Mouse (Mus musculus) embryonic facial prominence, embryonic 11.5 days (tissue): Measurements from ENCODE around the gene Oaf. TPM values are rescaled to one million over a fixed set of nuclear protein-coding genes. Genes with fewer than 3 reads are reported as not detected.

ENCODE experiments used
- ATAC-seq: fragments of 200-750 bp; cut with Nextera tagmentation; replicated peaks from 2 replicates; pipeline ENCODE4 v1.8.0; 2017; ENCODE audit warnings: low read depth; ENCODE audit not compliant: insufficient number of reproducible peaks, low FRiP score, low TSS enrichment
- DNase-seq: peaks from one replicate; pipeline ENCODE4 v3.0.0-alpha.2; 2015; ENCODE audit warnings: low spot score
- H3K27ac ChIP-seq: fragments of 300-500 bp; sonication (generic); replicated peaks from 2 replicates; pipeline ENCODE4 v1.5.1; 2014; ENCODE audit warnings: mild to moderate bottlenecking, low read depth, low read length, control low read depth
- H3K27me3 ChIP-seq: fragments of 300-500 bp; sonication (generic); 2 replicates; pipeline ENCODE4 v1.6.1; 2014; ENCODE audit warnings: mild to moderate bottlenecking, low read length, moderate library complexity, mixed read lengths; ENCODE audit not compliant: control insufficient read depth, insufficient read depth
- H3K36me3 ChIP-seq: fragments of 300-500 bp; sonication (generic); replicated peaks from 2 replicates; pipeline ENCODE4 v1.6.1; 2014; ENCODE audit warnings: low read depth, mild to moderate bottlenecking, low read length, moderate library complexity, mixed read lengths; ENCODE audit not compliant: control insufficient read depth, insufficient read depth
- H3K4me1 ChIP-seq: fragments of 300-500 bp; sonication (generic); 2 replicates; pipeline ENCODE4 v1.6.1; 2014; ENCODE audit warnings: low read length, mixed read lengths; ENCODE audit not compliant: control insufficient read depth, insufficient read depth
- H3K4me2 ChIP-seq: fragments of 300-500 bp; sonication (generic); 2 replicates; pipeline ENCODE4 v1.6.1; 2014; ENCODE audit warnings: low read depth, mild to moderate bottlenecking, control low read depth, low read length, moderate library complexity
- H3K4me3 ChIP-seq: fragments of 300-500 bp; sonication (generic); 2 replicates; pipeline ENCODE4 v1.5.1; 2014; ENCODE audit warnings: low read depth, low read length, control low read depth
- H3K9ac ChIP-seq: fragments of 300-500 bp; sonication (generic); replicated peaks from 2 replicates; pipeline ENCODE4 v1.6.1; 2014; ENCODE audit warnings: mild to moderate bottlenecking, control low read depth, low read length
- H3K9me3 ChIP-seq: fragments of 300-500 bp; sonication (generic); replicated peaks from 2 replicates; pipeline ENCODE4 v1.6.1; 2016; ENCODE audit warnings: mild to moderate bottlenecking, low read length, inconsistent platforms, mixed read lengths; ENCODE audit not compliant: control insufficient read depth
- WGBS: fragments of 180-500 bp; shearing (Covaris S2); extraction: QIAGEN DNeasy Blood & Tissue Kit; methylation state at CpG from one replicate; pipeline ENCODE4 v1.1.7; 2014; 5-methylcytosine and 5-hydroxymethylcytosine counted together
- polyA plus RNA-seq: library from polyadenylated mRNA; unstranded; fragments of >200 nt; fragmentation: Nextera tagmentation; extraction: Ambion mirVana; gene quantifications from 2 replicates; pipeline ENCODE4 v1.2.1, GENCODE M21; 2014

Oaf gene
- polyA plus RNA-seq, 1 experiment from 2014 or later = 73.3 TPM

DNA sequence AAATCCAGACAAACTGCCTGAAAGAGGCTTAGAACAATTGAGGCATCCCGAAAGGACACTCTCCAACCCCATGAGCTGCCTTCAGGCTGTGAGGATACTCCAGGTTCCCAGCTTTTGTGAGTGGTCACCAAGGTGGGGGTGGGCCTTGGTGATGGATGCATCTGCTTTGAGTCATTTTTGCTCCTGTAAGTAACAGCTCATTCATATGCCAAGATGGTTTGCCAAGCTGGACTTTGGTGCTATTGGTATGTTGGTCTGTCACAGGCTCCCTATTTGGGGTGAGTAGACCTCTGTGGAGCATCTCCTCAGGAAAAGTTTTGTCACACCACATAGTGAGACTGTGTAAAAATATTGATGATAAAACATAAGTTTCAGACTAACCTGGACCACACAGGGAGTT lies 3.6 kb downstream of the Oaf start:
- Histone ChIP-seq H3K4me1 (peaks cover 11% of the 10 kb centered on the region), H3K36me3 (no peaks in the 10 kb centered on the region), H3K27me3 (no peaks in the 10 kb centered on the region), H3K27ac (no peak overlapping the region), H3K4me2 (no peak overlapping the region), H3K9me3 (no peaks in the 10 kb centered on the region), H3K4me3 (no peak overlapping the region), H3K9ac (no peak overlapping the region)
- ATAC-seq = no peak
- no peak for DNase-seq
- 87% methylated on average over 1 of the region's 1 CpGs for WGBS

DNA sequence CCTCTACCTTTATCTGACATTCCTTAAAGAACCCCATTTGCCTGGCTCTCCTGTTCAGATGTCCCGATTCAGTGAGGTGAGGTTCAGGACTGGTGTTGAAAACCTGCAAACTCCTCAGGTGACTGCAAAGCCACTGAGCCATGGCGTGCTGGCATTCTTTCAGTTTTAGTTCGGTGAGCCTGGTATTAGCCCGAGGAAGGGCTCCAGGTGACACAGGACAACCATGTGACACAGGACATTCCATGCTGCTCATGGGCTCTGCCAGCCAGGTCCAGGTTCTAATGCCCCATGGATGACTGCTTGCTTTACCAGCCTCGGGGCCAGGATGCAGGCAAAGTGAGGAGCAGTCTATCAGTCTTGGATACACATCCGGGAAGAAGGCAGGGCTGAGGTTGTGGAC lies 4.4 kb downstream of the Oaf start:
- Histone ChIP-seq H3K9ac (no peak overlapping the region), H3K27me3 (no peaks in the 10 kb centered on the region), H3K27ac (no peak overlapping the region), H3K9me3 (no peaks in the 10 kb centered on the region), H3K36me3 (no peaks in the 10 kb centered on the region), H3K4me1 (peaks cover 11% of the 10 kb centered on the region), H3K4me3 (no peak overlapping the region), H3K4me2 (no peak overlapping the region)
- DNase-seq (no peak), ATAC-seq (no peak)
- WGBS = 80% methylated on average over 6 of the region's 6 CpGs

- H3K4me3 ChIP-seq = no peak overlapping the region
- peaks cover 11% of the 10 kb centered on the region for H3K4me1 ChIP-seq
- H3K27me3 ChIP-seq = no peaks in the 10 kb centered on the region
- 74% methylated on average over 5 of the region's 5 CpGs for WGBS
- H3K4me2 ChIP-seq = no peak overlapping the region
- no peaks in the 10 kb centered on the region for H3K36me3 ChIP-seq
- no peak overlapping the region for H3K9ac ChIP-seq
- H3K27ac ChIP-seq = no peak overlapping the region
- no peaks in the 10 kb centered on the region for H3K9me3 ChIP-seq
- ATAC-seq (no peak), DNase-seq (no peak)
These were observed 5.2 kb downstream of the Oaf start for GRCm38 (mm10) chr9:43234496-43234895.

- Histone ChIP-seq H3K9me3 (no peaks in the 10 kb centered on the region), H3K27ac (no peak overlapping the region), H3K36me3 (no peaks in the 10 kb centered on the region), H3K9ac (no peak overlapping the region), H3K4me3 (no peak overlapping the region), H3K4me2 (no peak overlapping the region), H3K4me1 (peaks cover 11% of the 10 kb centered on the region), H3K27me3 (no peaks in the 10 kb centered on the region)
- ATAC-seq = no peak
- WGBS = 94% methylated on average over 1 of the region's 1 CpGs
- DNase-seq = no peak
These were observed 6.2 kb downstream of the Oaf start for GRCm38 (mm10) chr9:43233515-43233914.

DNA sequence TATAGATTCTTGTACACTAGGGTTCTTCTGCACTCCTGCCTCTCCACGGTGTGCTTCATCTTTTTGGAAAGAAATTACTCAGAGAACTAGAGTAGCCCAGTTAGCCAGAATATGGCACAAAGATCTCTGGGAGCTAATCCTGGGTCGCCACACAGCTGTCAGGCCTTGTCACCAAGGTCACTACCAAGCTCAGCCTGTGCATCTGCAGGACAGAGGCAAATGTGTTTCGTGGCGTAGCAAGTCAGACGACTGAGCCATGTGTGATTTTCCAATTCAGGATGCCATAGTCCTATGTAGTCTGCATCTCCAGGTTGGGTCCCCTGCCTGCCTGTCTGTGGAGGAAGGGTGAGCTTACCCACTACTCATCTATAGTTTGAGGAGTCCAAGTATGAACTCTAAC lies 6.7 kb downstream of the Oaf start:
- ATAC-seq = no peak
- WGBS = 67% methylated on average over 5 of the region's 5 CpGs
- DNase-seq = no peak
- Histone ChIP-seq H3K27me3 (no peaks in the 10 kb centered on the region), H3K9me3 (no peaks in the 10 kb centered on the region), H3K4me2 (no peak overlapping the region), H3K27ac (no peak overlapping the region), H3K4me1 (peaks cover 11% of the 10 kb centered on the region), H3K36me3 (no peaks in the 10 kb centered on the region), H3K4me3 (no peak overlapping the region), H3K9ac (no peak overlapping the region)

DNA sequence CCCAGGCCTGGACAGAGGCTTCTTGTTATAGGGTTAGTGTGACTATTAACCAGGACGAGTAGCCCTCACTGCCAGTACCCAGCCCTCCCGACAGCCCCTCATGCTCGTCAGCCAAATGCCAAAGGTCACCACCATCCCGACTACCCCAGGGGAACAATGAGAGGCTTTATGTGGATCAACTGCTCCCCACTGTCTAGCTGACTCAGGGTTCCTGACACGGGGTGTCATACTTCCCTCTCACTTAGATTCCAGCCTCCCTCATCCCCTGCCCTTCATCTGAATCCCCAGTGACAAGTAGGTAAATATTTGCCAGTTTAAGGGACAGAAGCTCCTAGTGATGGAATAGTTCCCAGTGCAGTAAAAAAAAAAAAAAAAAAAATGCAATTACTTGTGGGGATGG lies 7.4 kb downstream of the Oaf start:
- Histone ChIP-seq H3K27me3 (no peaks in the 10 kb centered on the region), H3K4me1 (peaks cover 7% of the 10 kb centered on the region), H3K27ac (no peak overlapping the region), H3K9ac (no peak overlapping the region), H3K4me2 (no peak overlapping the region), H3K9me3 (no peaks in the 10 kb centered on the region), H3K4me3 (no peak overlapping the region), H3K36me3 (no peaks in the 10 kb centered on the region)
- DNase-seq = no peak
- ATAC-seq = no peak
- WGBS = 9% methylated on average over 5 of the region's 5 CpGs

GRCm38 (mm10) chr9:43231805-43232204 lies 7.9 kb downstream of the Oaf start:
- DNase-seq (no peak), ATAC-seq (no peak)
- H3K4me2 ChIP-seq = no peak overlapping the region
- WGBS = 58% methylated on average over 4 of the region's 4 CpGs
- no peaks in the 10 kb centered on the region for H3K36me3 ChIP-seq
- H3K27me3 ChIP-seq = no peaks in the 10 kb centered on the region
- H3K4me1 ChIP-seq = peaks cover 7% of the 10 kb centered on the region
- H3K27ac ChIP-seq = no peak overlapping the region
- H3K4me3 ChIP-seq = no peak overlapping the region
- no peaks in the 10 kb centered on the region for H3K9me3 ChIP-seq
- H3K9ac ChIP-seq = no peak overlapping the region

DNA sequence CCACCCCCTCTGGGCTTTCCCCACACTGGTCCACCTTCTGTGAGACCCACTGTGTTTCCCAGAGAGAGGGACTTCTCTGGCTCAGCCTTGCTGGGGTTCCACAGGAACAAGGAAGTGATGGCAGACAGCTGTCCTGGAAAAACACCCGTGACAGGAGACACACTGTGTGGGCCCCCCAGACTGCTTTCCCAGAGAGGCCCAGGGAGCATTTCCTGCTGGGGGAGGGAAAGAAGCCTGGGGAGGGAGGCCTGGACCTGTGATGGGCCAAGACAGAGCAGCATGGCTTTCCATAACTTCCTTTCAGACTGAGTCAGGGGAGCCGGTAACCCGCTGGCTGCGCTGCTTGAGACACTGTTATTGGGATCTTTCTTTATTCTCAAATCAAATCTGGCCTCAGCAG lies 8.8 kb downstream of the Oaf start:
- no peak overlapping the region for H3K27ac ChIP-seq
- no peaks in the 10 kb centered on the region for H3K36me3 ChIP-seq
- H3K9me3 ChIP-seq = no peaks in the 10 kb centered on the region
- WGBS = 50% methylated on average over 4 of the region's 4 CpGs
- no peak overlapping the region for H3K4me3 ChIP-seq
- H3K4me1 ChIP-seq = peaks cover 7% of the 10 kb centered on the region
- DNase-seq (no peak), ATAC-seq (no peak)
- no peak overlapping the region for H3K9ac ChIP-seq
- H3K4me2 ChIP-seq = no peak overlapping the region
- H3K27me3 ChIP-seq = no peaks in the 10 kb centered on the region
